Mouse (Mus musculus): ENCODE measurements around the gene Smim6.

GRCm38 (mm10) chr11:115904956-115905790, 6.6 kb upstream of the Smim6 start:
- TF ChIP-seq CTCF (IDR thresholded peaks at IDR 0.05; ENCODE audit: borderline replicate concordance, insufficient read depth, low read depth, low read length) (no peak), POLR2A (IDR thresholded peaks at IDR 0.05; ENCODE audit: borderline replicate concordance, insufficient read depth, low read length) (no peak)

Measured in cerebellum, adult 2 months (tissue).